Mouse (Mus musculus): ENCODE data around the gene Tpra1.

Tpra1 gene

GRCm38 (mm10) chr6:88901947-88902820 is at the start of gene Tpra1:
Gene Tpra1, plus strand, starts transcription at chr6:88902251.
- DNase-seq: peak; percentile 97

DNA sequence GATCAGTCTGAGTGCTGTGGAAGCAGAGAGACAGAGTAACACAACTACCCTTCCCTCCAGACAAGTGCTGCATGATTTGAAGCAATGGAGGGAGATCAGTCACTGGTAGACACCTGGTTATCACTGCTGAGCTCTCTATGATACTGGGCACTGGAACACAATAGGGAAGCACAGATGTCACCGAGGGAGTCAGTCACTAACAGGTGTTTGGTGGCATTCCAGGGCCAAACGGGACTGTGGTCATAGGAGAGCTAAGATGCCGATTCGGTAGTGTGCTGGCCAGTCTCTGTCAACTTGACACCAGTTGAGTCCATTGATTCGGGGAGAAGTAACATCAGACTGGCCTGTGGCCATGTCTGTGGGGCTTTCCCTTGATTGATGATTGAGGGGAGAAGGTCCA is 47.5 kb upstream of the Tpra1 start:
- DNase-seq: no peak

DNA sequence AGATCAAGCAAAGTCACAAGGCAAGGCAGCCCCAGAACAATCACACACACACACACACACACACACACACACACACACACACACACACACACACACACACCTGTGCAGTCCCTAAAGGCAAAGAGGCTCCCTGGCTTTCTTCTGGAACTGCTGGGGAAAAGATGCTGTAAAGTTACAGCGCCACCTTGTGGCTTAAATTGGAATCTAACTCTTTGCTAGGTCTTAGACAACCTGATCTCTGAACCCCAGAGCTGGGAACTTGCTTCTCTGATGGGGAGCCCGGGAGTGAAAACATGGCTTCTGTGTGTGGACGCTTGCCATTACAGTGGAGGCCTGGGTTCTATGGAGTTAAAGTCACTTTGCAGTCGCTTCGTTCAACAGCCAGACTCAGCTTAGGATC is 46.4 kb upstream of the Tpra1 start:
- peak; percentile 85 for DNase-seq

DNA sequence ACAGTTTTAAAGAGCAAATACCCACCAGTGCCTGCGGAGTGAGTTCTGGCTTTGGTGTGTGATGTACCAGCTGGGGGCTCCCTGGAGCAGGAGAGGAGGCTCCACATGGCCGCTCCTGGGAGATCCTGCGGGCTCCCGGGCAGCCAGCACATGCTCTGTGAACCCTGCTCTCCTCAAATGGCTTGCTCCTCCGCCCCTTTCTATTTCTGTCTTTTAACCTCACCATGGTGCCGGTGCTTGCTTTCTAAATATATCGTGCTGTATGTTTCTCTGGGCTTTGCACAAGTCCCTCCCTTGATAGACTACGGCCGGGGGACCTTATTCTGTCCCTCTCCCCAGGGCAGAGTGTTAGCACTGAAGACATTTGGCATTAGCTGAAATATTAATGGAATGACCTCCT is 44.8 kb upstream of the Tpra1 start:
- DNase-seq: peak; percentile 70

- no peak for DNase-seq
Measured at GRCm38 (mm10) chr6:88857830-88858229, 44.2 kb upstream of the Tpra1 start.

DNA sequence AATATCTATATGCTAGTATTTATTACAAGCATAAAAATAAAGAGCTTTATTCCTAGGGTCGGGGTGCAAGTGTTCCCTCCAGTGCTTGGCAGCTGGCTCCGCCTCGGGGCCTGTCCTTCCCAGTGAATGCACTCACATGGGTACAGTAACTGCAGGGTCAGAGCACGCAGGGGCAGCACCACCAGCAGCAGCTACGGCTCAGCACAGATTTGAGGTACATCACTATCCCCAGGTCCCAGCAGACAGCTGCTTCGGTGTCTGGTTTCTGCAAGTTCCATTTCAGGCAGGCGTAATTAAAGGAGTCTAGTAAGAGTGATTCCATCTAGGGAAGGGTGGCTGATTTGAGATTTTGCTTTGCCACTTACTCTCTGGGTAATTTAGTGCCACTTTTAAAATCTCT is 43.7 kb upstream of the Tpra1 start:
- DNase-seq: no peak

- peak; percentile 88 for DNase-seq
Measured at GRCm38 (mm10) chr6:88860914-88861313, 41.1 kb upstream of the Tpra1 start.

GRCm38 (mm10) chr6:88865704-88866103 is 36.3 kb upstream of the Tpra1 start:
- no peak for DNase-seq

- no peak for DNase-seq
Measured at GRCm38 (mm10) chr6:88869459-88869858, 32.6 kb upstream of the Tpra1 start.

GRCm38 (mm10) chr6:88870594-88870993 is 31.5 kb upstream of the Tpra1 start:
- peak; percentile 30 for DNase-seq

DNA sequence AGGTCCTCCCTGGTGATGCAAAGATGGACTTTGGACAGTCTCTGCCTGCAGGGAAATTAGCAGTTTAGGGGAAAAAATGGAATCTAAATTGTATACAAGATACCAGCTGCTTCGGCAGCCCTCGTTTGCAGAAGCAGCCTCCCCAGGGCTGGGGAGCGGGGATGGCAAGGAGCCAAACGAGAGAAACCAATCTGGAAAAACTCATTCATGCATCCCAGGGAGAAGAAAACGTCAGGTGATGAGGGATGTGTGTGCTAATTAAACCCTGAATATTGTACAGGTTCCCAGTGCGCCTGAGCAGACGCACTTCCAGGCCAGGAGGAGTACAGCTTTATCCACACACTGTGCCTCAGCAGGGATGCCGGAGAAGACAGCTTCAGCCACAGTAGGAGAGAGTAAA is 30.5 kb upstream of the Tpra1 start:
- DNase-seq: peak; percentile 29

DNA sequence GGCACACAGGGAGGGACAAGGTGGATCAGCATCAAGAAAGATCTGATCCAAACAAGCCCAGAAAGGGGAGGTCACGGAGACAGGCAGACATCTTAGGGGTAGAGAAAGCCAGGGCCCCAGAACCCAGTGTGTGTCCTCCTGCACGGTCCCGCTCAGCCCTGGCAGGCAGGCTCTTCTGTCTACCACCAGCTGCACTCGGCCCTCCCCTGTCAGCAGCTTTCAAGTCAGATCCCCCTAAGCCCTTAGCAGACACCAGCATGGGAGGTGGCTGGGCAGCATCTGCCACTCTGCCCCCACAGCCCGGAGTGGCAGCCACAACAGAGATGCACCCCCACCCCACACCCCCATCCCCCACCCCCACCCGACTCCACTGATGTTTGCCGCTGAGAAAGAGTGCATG is 29.2 kb upstream of the Tpra1 start:
- DNase-seq: peak; percentile 83

- peak; percentile 73 for DNase-seq
Measured at GRCm38 (mm10) chr6:88873965-88874867, 27.8 kb upstream of the Tpra1 start.

GRCm38 (mm10) chr6:88874868-88875508 is 27.1 kb upstream of the Tpra1 start, which contains the start of gene Podxl2:
Gene Podxl2, minus strand, starts transcription at chr6:88875044.
- DNase-seq: peak; percentile 90

DNA sequence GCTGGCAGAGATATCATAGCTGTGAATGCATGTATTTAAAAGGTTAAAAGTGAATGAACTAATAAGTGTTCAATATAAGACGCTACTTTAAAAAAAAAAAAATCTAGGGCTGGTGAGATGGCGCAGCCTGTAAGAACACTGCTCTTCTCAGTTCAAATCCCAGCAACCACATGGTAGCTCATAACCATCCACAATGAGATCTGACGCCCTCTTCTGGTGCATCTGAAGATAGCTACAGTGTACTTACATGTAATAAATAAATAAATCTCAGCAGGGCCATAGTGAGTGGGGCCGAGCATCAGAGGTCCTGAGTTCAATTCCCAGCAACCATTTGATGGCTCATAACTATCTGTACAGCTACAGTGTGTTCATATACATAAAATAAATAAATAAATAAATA is 22.6 kb upstream of the Tpra1 start:
- DNase-seq: peak; percentile 40

- DNase-seq: no peak
Measured at GRCm38 (mm10) chr6:88881334-88881733, 20.7 kb upstream of the Tpra1 start.

DNA sequence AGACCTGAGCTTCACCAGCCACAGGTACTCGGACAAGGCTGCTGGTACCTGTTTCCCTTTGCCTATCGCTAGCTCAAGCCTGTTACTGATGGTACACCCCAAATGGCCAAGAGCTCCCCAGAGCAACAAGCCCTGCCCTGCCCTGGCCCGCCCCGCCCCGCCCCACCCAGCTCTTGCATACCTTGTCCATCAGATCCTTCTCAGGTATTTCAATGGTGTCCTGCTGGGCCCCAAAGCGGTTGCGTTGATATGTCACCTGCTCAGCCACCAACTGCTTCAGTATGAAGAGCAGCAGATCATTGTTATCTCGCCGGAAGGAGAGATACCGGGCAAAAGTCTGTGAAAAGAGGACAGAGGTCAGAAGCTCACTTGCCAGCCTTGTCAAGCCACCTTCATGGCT is 17.9 kb upstream of the Tpra1 start:
- no peak for DNase-seq

DNA sequence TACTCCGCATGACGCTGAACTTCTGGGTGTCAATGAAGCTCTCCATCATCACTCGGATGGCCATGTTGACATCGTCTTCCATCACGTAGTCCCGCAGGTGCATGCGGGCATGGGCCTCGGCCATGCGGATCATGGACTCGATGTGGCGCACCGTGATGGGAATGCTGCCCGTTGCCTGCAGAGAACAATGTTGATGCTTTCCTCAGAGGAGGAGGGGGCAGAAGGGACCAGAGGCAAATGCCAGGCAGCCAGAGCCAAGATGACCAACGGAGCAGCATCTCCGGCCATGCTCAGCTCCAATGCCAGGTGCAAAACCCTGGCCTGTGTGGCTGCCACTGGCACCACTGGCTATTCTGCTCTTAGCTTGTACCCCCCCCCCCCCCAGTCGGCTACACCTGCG is 17.4 kb upstream of the Tpra1 start:
- DNase-seq: no peak

GRCm38 (mm10) chr6:88885644-88886416 is 16.2 kb upstream of the Tpra1 start:
- no peak for DNase-seq

- peak; percentile 30 for DNase-seq
Measured at GRCm38 (mm10) chr6:88886417-88886967, 15.6 kb upstream of the Tpra1 start.

- DNase-seq: no peak
Measured at GRCm38 (mm10) chr6:88889410-88890042, 12.5 kb upstream of the Tpra1 start.

DNA sequence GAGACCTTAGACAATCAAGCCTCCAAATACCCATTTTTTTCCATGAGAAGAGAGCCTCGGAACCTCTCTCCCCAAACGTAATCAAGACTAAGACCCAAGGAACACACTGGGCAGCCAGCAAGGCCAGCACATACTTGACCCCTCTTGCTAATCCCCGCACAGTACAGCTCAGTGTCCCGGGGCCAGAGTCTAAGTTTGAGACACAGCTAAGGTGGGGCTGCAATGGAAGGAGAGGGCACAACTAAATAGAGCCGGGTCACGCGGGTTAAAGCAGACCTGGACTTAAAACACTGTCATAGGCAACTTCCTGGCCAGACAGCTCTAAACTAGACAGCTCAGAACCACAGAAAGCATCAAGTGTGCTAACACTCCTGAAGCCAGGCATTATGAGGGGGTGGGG is 11.2 kb upstream of the Tpra1 start:
- DNase-seq: no peak
